Mouse (Mus musculus) A20 (cell line): ENCODE measurements at regions not wholly inside any gene's neighbourhood (a gene's known extent, or its start where the extent isn't known, plus 50 kb on each side); places are given as distances from the start of the nearest gene placed in this dataset.
A peak's percentile ranks its signal among the peaks of the same experiment; 100 is the strongest.

ENCODE experiments used
- DNase-seq: peaks from one replicate; pipeline ENCODE4 v3.0.0-alpha.2; 2011; ENCODE audit warnings: low read depth, low spot score

DNA sequence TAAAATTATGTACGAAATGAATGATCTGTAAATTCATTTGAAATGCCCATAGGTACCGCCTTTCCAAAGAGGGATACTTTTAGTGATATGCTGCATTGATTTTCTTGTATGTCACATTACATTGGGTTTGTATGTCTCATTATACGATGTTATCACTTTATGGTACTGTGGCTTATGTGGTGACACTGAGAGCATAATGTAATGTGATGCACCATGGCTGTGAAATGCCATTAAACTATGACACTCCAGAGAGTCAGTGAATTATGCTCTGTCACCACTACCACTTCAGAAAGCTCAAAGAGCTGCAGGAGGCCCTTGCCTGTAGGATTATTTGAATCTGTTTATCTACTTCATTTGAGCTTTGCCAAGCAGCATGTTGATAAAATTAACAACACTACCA lies 695.4 kb upstream of the Slc10a2 start:
- no peak for DNase-seq

DNA sequence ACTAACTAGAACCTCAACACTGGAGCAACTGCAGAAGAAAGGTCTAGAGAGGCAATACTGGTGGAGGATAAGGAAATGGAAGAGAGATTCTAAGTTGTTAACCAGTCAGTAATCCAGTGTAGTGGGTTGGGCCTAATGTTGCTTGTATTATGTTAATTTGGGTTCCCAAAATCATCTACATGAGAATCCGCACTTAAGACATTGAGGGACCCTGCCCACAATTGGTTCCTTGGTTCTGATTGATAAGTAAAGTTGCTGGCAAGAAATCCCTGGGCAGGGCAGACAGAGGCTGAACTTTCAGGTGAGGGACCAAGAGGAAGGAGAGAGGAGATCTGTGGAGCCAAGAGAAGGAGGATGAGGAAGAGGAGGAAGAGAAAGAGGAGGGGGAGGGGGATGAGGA lies 651.2 kb upstream of the Slc10a2 start:
- DNase-seq: no peak

DNA sequence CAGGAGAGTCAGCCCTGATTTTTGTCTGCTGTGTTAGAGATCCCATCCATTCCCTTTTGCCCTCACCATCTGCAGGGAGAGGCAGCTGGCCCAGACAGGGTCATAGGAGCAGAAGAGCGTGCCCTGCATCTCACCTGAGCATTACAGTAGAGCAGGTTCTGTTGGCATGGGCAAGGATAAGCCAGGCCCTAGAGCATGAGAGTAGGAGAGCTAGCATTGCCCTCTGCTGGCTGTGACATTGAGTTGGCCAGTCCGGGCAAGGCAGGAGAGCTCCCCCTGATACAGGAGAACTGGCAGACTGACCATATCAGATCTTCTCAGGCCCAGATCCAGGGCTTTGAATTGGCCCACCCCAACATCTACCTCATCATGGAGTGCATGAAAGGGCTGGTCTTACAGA lies 634.4 kb upstream of the Slc10a2 start:
- DNase-seq: peak; percentile 41

DNA sequence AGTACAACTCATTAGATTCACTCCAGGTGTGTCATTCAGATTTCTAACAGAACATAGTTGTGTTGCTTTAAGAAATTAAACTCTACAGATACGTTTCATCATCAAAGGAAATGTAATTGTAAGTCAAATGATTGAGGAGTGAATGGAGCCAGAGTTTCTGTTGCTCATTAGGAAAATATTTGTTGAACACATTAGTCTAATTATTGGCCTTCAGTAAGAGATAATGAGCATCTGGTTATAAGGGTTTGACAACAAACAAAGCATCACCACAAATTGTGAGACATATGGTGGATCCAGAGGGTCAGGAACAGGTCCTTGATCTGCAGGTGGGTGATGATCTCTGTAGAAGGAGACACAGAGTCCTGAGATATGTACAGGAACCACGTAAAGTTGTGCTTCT lies 622.3 kb upstream of the Slc10a2 start:
- DNase-seq: no peak

DNA sequence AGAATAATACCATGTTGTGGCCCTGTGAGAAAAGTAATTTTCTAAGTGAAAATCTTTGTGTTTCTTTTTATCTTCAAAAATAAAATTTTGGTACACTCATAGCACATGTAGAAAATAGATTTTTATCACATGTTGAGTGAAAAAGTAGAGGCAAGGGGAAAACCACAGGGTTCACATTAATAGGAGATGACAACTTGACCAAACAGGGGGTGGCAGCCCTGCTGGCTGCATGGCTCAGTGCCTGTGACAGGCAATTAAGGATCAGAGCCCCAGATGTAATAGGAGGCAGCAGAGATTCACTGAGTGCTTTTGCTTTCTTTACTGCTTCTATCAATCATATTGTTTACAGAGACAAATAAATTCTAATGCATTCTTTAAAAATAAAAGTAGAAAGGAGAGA lies 582.8 kb upstream of the Slc10a2 start:
- peak; percentile 13 for DNase-seq

DNA sequence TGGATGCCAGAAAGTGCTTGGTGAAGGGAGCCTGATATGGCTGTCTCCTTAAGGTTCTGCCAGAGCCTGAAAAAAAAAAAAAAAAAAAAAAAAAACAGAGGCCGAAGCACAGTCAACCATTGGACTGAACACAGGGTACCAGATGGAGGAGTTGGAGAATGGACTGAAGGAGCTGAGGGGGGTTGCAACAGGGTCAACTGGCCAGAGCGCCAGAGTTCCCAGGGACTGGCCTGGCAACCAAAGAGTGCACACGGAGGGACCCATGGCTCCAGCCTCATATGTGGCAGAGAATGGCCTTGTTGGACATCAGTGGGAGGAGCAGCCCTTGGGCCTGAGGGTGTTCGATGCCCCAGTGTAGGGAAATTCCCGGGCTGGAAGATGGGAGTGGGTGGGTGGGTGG lies 569.8 kb upstream of the Slc10a2 start:
- no peak for DNase-seq
